7 mouse cellular contexts compared by ENCODE assay signal in genomic region chr2:102407363-102408184, GRCm38 (mm10). TPM values are rescaled to one million over a fixed set of nuclear protein-coding genes. Genes with fewer than 3 reads are reported as not detected.
DNase-seq lines count a peak whose midpoint lies in the region; ATAC-seq and TF ChIP-seq lines count a peak whose summit lies in the region.

TSS of gene Trim44 (minus strand) at chr2:102407828.

- peak within 1 kb of the TSS; percentile 7; the same call in 1 of the 2 replicates for H3K4me2 ChIP-seq in midbrain, postnatal 0 days (ENCODE audit: low read depth, low read length, poor library complexity, severe bottlenecking)

- H3K36me3 ChIP-seq in ES-E14 (ENCODE audit: control insufficient read depth, insufficient read depth, low read length, poor library complexity, severe bottlenecking): no peaks in the 10 kb centered on the region
- H3K36me3 ChIP-seq in forebrain, embryonic 10.5 days (replicated peaks): no peaks in the 10 kb centered on the region
- no peaks in the 10 kb centered on the region for H3K36me3 ChIP-seq in midbrain, postnatal 0 days (ENCODE audit: insufficient read depth, low read length)

- ATAC-seq in midbrain, postnatal 0 days (ENCODE audit: low FRiP score): no peak

- no peak within 1 kb of the TSS for H3K27ac ChIP-seq in ES-E14 (ENCODE audit: insufficient read depth, low read depth, low read length, poor library complexity, severe bottlenecking)
- H3K27ac ChIP-seq in forebrain, embryonic 10.5 days: no peak within 1 kb of the TSS
- no peak within 1 kb of the TSS for H3K27ac ChIP-seq in midbrain, postnatal 0 days (ENCODE audit: low read depth, low read length)

- H3K27me3 ChIP-seq in forebrain, embryonic 10.5 days (ENCODE audit: poor library complexity, severe bottlenecking): peaks cover 9% of the 10 kb centered on the region; the same call in 1 of the 2 replicates
- H3K27me3 ChIP-seq in midbrain, postnatal 0 days (ENCODE audit: insufficient read depth, low read length): no peaks in the 10 kb centered on the region

- TF ChIP-seq CTCF in midbrain, postnatal 0 days (IDR thresholded peaks at IDR 0.05): peak; percentile 21; the same call in 1 of the 2 replicates

- DNase-seq in ES-E14 (ENCODE audit: low read depth, low spot score) (no peak), R1 (ENCODE audit: low read depth, low spot score) (peak; percentile 86)
- peak; percentile 25 for DNase-seq in forebrain, embryonic 10.5 days (ENCODE audit: extremely low spot score, low spot score)
- peak in 1 of 2 experiments; percentile 22 for DNase-seq in heart, postnatal 10 days
- DNase-seq in layer of hippocampus, postnatal 25 days (ENCODE audit: extremely low spot score in 1 of 2, low spot score in 1 of 2): no peak
- DNase-seq in midbrain, postnatal 0 days (ENCODE audit: low spot score): peak; percentile 74
- no peak for DNase-seq in right cerebral cortex, adult 2 months (ENCODE audit: low spot score in 2 of 2)

- H3K9me3 ChIP-seq in ES-E14 (ENCODE audit: control insufficient read depth, insufficient read depth, low read depth, low read length): no peaks in the 10 kb centered on the region
- H3K9me3 ChIP-seq in forebrain, embryonic 10.5 days: no peaks in the 10 kb centered on the region
- H3K9me3 ChIP-seq in midbrain, postnatal 0 days (ENCODE audit: low read length): no peaks in the 10 kb centered on the region

- H3K9ac ChIP-seq in ES-E14 (ENCODE audit: insufficient read depth, low read depth, low read length, poor library complexity, severe bottlenecking): no peak within 1 kb of the TSS
- no peak within 1 kb of the TSS for H3K9ac ChIP-seq in midbrain, postnatal 0 days (replicated peaks; ENCODE audit: low read length, poor library complexity, severe bottlenecking)

- intact Hi-C loops in heart, postnatal 10 days (cut with DNase I): no loop called here

- H3K4me3 ChIP-seq in ES-E14 (ENCODE audit: insufficient read depth in 1 of 2, low read depth in 1 of 2, low read length in 2 of 2, poor library complexity in 1 of 2, severe bottlenecking in 1 of 2): no peak within 1 kb of the TSS
- 0 out of 2 replicates have a peak within 1 kb of the TSS, but pooled peaks have one; percentile 1 for H3K4me3 ChIP-seq in forebrain, embryonic 10.5 days
- H3K4me3 ChIP-seq in midbrain, postnatal 0 days (ENCODE audit: low read depth, low read length): peak within 1 kb of the TSS; percentile 3; the same call in 1 of the 2 replicates

- WGBS in forebrain, embryonic 10.5 days: 36% methylated on average over 14 of the region's 14 CpGs
- WGBS in midbrain, postnatal 0 days: 21% methylated on average over 14 of the region's 14 CpGs

- in situ Hi-C loops in ES-E14 (cut with MboI; ENCODE audit: low sequenced_read_pairs in 2 of 2, unreplicated experiment in 2 of 2): no loop called here

- peaks cover 2 to 4% of the 10 kb centered on the region in 2 experiments; a peak in 1 of 4 replicates for H3K4me1 ChIP-seq in ES-E14 (ENCODE audit: control insufficient read depth in 2 of 2, insufficient read depth in 2 of 2, low read length in 2 of 2, poor library complexity in 1 of 2)
- peaks cover 24% of the 10 kb centered on the region for H3K4me1 ChIP-seq in forebrain, embryonic 10.5 days
- 0 out of 2 replicates have a peak, but pooled peaks cover 2% of the 10 kb centered on the region for H3K4me1 ChIP-seq in midbrain, postnatal 0 days (ENCODE audit: insufficient read depth, low read length)

TF ChIP-seq in ES-E14, 5 proteins besides CTCF, POLR2A, EP300 and RAD21:
- TF ChIP-seq CHD2 (IDR thresholded peaks at IDR 0.05; ENCODE audit: low read depth, low read length): no peak
- no peak for TF ChIP-seq HCFC1 (IDR thresholded peaks at IDR 0.05; ENCODE audit: borderline replicate concordance, insufficient read depth, low read length)
- TF ChIP-seq MAFK (IDR thresholded peaks at IDR 0.05; ENCODE audit: insufficient read depth, low read depth, low read length): no peak
- TF ChIP-seq ZC3H11A (IDR thresholded peaks at IDR 0.05; ENCODE audit: borderline replicate concordance, low read depth, low read length): no peak
- TF ChIP-seq ZNF384 (IDR thresholded peaks at IDR 0.05; ENCODE audit: low read depth, low read length): no peak

RNA-seq across cellular contexts. Expression of gene Trim44, which starts in this region (rescaled TPM):
- 26.1 and 32.0 TPM in 2 replicates for total RNA-seq in ES-E14 (2012; rRNA removed)
- 20.6 and 21.9 TPM in 2 replicates for polyA plus RNA-seq in forebrain, embryonic 10.5 days (2016; fragmentation: Nextera tagmentation; extraction: Ambion mirVana)
- total RNA-seq in heart, postnatal 10 days (2021): 10 to 100 TPM; 38.6 to 40.6 TPM
- 100 to 1,000 TPM; 153 to 165 TPM for total RNA-seq in layer of hippocampus, postnatal 25 days (2021)
- total RNA-seq in midbrain, postnatal 0 days (2014; rRNA removed): 114 and 132 TPM in 2 replicates
- polyA plus RNA-seq in midbrain, postnatal 0 days (2015; fragmentation: Nextera tagmentation; extraction: Ambion mirVana): 42.2 and 50.6 TPM in 2 replicates

Comparison
In these comparisons a context has a peak if more than half of its experiments do, and no peak if none do; other contexts are left out.
1. DNase-seq: peak in R1 (single experiment), forebrain, embryonic 10.5 days (single experiment) and midbrain, postnatal 0 days (single experiment); none in ES-E14 (single experiment), layer of hippocampus, postnatal 25 days (0 of 2) and right cerebral cortex, adult 2 months (0 of 2).
2. H3K4me3 ChIP-seq: peak in forebrain, embryonic 10.5 days (single experiment) and midbrain, postnatal 0 days (single experiment); none in ES-E14 (0 of 2).